Mouse (Mus musculus): ENCODE results near the gene Gne.

GRCm38 (mm10) chr4:44016791-44017190 is 67.2 kb downstream of the Gne start:
- TF ChIP-seq CTCF (IDR thresholded peaks at IDR 0.05; ENCODE audit: low read depth): no peak
- no peak for TF ChIP-seq EP300 (IDR thresholded peaks at IDR 0.05; ENCODE audit: low read depth)

Measured in liver, embryonic 14.5 days (tissue).